Mouse (Mus musculus): ENCODE measurements around the gene Map9. TPM values are rescaled to one million over a fixed set of nuclear protein-coding genes. Genes with fewer than 3 reads are reported as not detected.
"Not testable (repeated sequence)": the region's sequence is repeated elsewhere in the genome, so short reads cannot be mapped to it uniquely, and the experiment has no call there.

The Map9 gene
- total RNA-seq, 4 experiments from 2014 or later: 66.2 to 84.3 (median 78.0) TPM

- peak in 1 of 2 experiments; percentile 41 for DNase-seq (ENCODE audit: low spot score in 2 of 2)
Observed at GRCm38 (mm10) chr3:82407432-82407831, 49.6 kb downstream of the Map9 start.

GRCm38 (mm10) chr3:82412397-82412796, 54.6 kb downstream of the Map9 start:
- DNase-seq (ENCODE audit: low spot score in 2 of 2): no peak

GRCm38 (mm10) chr3:82417958-82418357, 60.1 kb downstream of the Map9 start:
- DNase-seq (ENCODE audit: low spot score in 2 of 2): no peak

- DNase-seq (ENCODE audit: low spot score in 2 of 2): no peak
Observed at GRCm38 (mm10) chr3:82435351-82435750, 77.5 kb downstream of the Map9 start.

- no peak for DNase-seq (ENCODE audit: low spot score in 2 of 2)
Observed at GRCm38 (mm10) chr3:82440976-82441375, 83.1 kb downstream of the Map9 start.

DNA sequence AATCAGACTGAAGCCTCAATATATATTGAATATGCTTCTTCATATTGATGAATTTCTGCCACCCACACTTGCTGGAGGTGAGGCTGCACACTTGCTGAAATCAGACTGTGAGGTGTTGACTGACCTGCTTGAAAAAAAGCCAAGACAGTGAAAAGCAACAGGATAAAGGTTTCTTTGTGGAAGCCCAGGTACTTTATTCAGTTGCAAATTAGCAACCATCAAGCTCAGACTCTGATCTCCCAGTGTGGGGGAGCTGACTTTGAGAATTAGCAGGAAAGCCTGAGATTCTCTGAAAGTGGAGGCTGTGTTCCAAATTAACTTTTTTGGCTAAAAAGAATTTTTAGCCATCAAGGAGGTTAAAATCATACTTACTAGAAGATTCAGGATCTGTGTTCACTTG, 83.8 kb downstream of the Map9 start:
- not testable (repeated sequence) for DNase-seq (ENCODE audit: low spot score in 2 of 2)

Other genes starting within 250 kb of the Map9 start
- 10 to 100 TPM; 19.4 to 21.8 (median 20.4) TPM for gene Gucy1a1, start 212.3 kb upstream of the Map9 start, total RNA-seq (2022)
- gene Npy2r, start 190.0 kb downstream of the Map9 start, total RNA-seq (2022): 10 to 100 TPM; 34.1 to 42.8 (median 36.6) TPM